Mouse (Mus musculus): Measurements from ENCODE around the gene Gm28230.

Gm28230 gene

DNA sequence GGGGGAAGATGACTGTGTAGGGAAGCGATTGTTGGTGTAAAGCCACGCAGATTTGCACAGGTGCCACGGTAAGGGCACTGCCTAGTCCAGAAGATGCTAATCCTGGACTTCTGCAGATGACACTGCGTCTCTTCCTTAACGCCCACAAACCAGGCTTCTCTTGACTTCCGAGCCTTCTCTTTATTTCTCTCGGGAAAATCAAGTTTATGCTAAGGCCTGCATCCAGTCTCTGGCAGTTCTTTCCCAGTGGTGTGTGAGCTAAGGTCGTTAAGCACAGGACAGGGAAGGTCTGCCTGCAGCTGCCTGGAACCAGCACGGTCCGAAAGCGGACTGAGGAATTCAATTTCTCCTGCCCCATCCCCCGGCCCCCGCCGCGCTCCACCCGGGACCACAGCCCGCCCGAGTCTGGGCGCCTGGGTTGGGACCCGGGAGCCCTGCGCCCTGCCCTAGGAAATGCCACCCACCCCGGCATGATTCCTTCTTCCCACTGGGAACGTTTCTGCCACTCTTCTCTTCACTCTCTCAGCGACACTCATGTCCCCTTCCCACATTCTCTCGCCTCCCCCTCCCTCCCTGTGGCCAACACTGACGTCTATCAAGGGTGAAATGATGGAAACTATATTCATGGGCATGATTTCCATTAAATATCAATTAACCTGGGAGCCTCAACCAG, 22.7 kb upstream of the Gm28230 start:
- no peak for DNase-seq (ENCODE audit: low read depth, low spot score)

DNA sequence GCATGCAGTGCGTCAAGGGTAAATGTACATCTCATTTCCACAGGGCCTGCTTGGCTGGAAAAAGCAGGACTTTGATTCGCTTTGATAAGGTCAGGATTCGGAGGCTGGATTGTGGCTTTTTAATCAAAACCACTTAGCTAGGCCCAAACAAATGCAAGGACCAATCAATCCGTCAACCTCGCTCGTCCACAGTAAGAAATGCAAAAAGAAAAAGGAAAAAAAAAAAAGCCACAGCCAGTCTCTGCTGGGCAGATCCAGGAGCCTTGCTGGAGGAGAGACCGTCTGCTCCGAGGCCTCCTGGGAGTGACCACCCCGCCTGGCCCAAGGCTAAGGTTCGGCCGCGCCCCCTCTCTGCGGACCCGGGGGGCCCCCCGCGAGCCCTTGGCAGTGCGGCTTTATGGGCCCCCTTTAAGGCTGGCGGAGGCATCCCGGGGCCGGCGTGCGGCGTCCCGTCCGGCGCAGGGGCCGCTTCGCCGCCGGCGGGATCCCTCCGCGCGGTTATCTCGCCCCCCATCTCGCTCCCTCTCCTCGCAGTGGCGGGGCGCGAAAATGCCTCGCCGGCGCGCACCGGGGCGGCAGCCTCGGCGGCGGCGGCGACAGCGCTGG, 22.0 kb upstream of the Gm28230 start, which contains the start of gene Hoxd8:
Hoxd8 (plus strand) TSS at position 223 of the 606 bp plus-strand sequence.
- no peak for DNase-seq (ENCODE audit: low read depth, low spot score)

DNA sequence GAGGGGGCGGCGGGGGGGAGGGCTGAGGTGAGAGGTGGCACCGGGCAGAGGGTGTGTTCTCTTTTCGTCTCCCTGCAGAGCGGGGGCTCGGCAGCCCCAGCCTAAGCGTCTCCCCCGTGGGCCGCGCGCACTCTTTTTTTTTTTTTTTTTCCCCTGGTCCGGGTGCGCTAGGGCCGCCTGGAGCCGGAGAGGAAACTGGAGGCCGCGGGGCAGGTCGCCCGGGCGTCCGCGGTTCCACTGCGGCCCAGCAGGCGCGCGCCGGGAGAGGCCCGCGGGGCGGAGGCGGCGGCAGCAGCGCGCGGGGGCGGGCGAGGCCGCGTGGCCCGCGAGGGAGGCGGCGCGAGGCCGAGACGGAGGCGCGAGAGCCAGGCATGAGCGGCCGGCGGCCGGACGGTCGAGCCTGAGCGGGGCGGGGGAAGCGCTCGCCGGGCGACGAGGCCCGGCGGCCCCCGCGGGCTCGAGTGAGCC, 21.5 kb upstream of the Gm28230 start:
- no peak for DNase-seq (ENCODE audit: low read depth, low spot score)

DNA sequence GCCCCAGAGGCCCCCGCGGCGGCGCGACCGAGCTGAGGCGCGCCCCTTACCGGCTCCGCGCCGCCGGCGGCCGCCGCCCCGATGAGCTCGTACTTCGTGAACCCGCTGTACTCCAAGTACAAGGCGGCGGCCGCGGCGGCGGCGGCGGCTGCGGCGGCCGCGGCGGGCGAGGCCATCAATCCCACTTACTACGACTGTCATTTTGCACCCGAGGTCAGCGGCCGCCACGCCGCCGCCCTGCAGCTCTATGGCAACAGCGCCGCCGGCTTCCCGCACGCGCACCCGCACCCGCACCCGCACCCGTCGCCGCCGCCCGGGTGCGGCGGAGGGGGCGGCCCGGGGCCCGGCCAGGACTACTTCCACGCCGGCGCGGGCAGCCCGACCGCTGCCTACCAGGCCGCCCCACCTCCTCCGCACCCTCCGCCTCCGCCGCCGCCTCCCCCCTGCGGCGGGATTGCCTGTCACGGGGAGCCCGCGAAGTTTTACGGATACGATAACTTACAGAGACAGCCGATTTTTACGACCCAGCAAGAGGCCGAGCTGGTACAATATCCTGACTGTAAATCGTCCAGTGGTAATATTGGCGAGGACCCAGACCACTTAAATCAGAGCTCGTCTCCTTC, 20.9 kb upstream of the Gm28230 start:
- peak; percentile 27 for DNase-seq (ENCODE audit: low read depth, low spot score)

DNA sequence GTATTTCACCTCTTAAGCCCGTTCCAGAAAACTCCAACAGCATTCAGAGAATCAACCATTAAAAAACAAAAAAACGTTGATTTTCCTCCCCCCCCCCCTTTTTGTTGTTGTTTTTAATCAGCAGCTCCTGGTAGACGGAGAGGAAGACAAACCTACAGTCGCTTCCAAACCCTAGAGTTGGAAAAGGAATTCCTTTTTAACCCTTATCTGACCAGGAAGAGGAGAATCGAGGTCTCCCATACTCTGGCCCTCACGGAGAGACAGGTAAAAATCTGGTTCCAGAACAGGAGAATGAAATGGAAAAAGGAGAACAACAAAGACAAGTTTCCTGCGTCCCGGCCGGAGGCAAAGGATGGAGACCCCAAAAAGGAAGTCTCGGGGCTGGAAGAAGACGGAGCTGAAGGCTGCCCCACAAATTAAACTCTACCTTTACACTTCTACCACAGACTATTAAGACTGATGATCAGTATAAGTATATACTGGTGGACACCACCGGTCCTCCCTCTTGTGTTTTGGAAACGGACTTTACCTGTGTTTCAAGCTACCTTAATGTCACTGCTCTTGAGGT, 20.1 kb upstream of the Gm28230 start:
- no peak for DNase-seq (ENCODE audit: low read depth, low spot score)

DNA sequence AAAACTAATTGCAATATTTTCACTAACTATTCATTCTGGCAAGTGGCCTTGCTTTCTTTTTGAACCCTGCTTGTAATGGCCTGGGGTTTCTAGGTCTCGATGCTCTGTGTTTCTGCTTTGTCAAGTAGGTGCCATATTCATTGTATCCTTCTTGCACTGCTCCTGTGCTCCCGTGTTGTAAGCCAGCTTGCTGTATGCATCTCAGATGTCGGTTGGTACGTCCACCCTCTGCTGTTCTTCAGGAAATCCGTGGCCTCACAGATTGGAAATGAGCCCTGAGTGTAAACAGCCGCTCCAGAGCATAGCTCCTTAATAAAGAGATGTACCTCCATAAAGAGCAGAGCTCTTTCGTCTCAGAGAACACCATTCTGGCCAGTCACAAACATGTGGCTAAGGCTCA, 18.9 kb upstream of the Gm28230 start:
- DNase-seq (ENCODE audit: low read depth, low spot score) = no peak

DNA sequence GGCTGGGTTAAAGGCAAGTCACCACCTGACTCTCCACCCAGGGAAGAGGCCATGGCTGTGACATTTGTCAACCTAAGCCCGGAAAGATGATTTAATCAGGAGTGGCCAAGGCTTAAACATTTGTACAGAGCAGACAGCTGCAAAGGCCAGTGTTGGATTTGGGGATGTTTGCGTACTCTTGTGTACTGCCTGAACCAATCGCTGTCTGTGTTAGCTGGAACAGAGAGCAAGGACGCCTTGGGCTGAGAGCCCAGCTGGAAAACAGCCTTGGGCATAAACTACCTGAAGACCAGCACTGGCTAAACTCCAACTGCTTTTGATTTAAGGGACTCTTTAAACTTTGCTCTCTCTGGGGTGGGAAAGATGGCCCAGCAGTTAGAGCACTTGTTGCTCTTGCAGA, 17.9 kb upstream of the Gm28230 start:
- no peak for DNase-seq (ENCODE audit: low read depth, low spot score)

DNA sequence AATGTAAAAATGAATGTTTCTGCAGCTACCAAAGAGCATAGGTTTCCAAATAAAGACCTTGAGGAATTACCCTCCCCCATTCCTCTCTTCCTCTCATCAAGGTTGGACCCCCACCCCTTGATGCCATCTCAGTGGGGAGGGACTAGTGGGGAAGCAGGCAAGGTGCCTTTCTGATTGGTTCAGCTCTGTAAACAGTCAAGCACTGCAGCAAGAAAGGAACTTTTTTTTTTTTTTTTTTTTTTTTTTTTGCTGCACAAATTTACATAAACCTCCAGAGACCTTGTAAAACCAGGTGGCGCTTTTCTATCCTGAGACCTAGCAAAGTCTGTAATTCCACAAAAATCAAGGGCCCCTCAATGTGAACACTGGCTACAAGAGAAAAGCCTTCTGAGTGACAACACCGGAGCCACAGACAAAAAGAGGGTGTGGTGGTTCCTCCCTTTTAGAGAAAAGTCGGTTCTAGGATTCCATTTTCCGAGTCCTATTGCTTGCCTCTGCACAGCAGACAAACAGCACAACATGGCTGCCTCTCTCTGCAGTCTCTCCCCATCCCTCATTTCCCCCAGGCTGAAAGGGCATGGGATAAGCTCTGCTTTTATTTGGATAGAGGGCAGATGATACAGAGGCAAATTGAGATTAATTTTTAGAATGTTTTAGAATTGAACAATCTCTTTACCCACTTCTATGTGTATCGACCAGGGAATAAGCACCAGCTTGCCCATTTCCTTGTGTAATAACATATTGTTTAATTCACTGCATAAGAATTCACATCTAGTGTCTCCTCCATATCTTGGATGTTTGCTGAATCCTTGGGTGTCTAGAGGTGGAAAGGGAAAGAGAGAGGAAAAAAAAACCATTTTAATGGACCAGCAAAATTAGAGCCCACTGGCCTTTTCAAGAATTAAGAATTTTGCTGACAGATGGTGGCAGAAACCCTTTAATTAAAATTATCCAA, 16.8 kb upstream of the Gm28230 start:
- DNase-seq (ENCODE audit: low read depth, low spot score) = no peak

DNA sequence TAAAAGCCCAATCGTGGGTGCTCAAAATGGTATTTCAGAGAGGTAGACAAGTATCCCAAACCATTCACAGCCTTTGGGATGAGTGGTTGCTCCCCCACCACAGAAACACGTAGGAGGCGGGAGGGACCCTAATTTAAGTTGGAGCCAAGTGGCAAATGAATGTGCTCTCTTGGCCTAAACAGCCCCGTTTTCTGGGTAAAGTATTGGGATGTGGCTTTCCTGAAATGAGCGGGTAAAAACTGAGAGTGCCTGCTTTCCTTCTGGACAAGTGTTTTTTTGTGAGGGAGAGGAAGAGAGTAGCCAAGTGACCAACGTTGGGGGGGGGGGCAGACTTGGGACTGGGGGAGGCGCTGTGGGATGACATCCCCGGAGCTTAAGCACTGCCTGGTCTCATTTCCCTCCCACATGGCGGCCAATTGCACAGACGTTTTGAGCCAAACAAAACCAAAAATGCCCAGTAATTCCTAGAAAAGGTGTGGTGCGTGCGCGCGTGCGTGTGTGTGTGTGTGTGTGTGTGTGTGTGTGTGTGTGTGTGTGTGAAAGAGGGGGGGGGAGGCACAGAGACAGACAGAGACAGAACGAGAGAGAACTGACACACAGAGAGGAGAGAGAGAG, 15.5 kb upstream of the Gm28230 start:
- no peak for DNase-seq (ENCODE audit: low read depth, low spot score)

DNA sequence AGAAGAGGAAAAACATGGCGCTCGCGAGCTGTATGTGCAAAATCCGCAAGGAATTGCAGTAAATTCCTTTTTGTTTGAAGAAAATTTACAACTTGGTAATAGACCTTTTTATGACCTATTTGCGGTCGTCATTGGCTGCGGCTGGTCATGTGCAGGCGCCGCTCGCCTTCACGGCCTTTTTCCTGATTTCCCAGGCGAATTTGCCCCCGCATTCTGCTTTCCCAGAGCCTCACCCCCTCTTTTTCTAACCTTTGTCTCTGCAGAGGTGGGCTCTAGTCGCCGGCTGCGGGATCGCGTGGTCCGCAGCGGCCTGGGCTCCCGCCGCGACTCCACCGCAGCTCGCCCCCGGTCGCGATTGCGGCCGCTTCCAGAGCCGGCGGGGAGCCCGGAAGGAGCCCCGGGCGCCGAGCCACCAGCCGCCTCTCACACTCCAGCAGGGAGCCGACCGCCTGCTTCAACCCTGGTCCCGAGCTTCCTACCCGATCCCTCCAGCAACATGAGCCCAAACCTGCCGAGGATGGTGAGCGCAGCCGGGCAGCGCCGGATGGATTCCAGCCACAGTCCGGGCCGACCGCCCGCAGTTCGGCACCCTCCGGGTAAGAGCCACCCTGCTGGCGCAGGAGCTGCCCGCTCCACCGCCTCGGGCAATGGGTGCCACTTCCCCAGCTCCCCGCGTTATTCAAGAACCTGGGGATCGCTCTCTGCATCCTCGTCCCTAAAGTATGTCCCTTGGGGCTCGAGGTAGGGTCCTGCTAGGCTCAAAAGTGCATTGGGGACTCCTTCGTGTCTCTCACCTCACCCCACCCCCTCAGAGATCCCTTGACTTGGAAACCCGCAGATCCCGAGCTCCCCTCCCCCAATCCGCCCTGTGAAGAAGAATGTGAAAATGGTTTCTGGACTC, 14.6 kb upstream of the Gm28230 start, which contains the start of the genes Hoxd3 and Hoxd4:
Hoxd3 (plus strand) TSS at position 207 of the 901 bp plus-strand sequence.
Hoxd4 (plus strand) TSS at position 209 of the 901 bp plus-strand sequence.
- no peak for DNase-seq (ENCODE audit: low read depth, low spot score)

DNA sequence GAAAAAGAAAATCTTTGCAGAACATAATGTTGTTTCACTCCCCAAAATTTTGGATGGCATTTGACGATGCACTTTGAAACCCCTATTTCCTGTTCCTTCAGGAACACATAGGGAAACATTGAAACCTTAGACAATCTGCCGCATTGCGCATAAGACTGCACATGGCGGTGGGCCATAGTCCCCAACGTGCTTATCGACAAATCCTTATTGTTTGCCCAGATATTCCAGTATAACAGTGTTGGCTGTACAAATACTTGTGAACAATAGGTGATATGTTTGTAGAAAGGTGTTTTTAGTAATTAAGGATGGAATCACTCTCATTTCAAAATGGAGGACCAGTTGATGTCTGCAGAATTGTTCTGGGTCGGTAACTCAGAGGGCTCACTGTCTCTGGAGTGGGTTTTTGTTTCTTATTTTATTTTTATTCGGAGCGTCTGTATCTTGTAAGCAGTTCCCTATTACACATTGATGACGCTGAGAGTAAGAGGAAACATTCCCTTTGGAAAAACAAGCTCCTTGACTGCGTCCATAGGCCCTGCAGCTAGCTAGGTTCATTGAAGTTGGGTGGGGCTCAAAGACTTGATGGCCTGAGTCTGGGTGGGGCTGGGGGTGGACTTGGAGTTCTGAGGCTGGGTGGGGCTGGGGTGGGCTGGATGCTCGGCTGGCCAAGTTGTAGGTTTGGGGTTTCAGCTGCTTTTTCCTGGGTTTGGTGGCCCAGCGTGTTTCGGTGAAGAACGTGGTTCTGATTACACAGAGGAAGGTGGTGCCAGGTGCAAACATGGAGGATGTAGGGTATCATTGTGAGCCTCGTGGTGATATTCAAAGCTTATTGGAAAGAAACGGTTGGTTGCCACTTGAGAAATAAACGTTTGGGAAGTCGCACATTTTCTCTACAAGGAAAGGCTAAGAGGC, 13.0 kb upstream of the Gm28230 start:
- DNase-seq (ENCODE audit: low read depth, low spot score) = no peak

DNA sequence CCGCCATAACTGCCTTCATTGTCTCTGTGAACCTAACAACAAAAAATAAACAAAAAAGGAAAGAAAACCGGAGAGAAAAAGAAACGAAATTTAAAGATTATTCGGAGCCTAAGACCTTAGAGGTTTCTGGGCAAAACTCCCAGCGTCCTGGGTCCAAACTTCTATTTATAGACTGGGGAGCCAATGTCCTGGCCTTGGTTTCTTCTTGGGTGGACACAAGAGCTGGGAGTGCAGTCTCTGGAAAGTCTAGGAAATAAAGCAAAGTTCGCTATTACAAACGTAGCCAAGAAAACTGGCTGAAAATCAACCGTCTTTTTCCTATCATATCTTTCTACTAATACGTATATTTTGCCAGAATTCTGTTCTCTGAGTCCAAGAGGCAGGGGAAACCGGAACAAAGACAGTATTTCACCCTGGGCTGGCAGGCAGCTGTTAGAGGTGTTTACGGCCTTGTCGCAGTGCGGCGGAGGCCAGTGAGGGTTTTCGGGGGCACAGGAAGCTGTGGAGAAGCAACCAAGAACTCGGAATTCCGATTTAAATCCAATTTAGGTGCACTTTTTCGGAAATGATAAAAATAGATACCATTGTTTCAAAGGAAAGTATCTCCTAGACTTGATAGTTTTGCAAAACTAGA, 12.3 kb upstream of the Gm28230 start:
- DNase-seq (ENCODE audit: low read depth, low spot score) = no peak

DNA sequence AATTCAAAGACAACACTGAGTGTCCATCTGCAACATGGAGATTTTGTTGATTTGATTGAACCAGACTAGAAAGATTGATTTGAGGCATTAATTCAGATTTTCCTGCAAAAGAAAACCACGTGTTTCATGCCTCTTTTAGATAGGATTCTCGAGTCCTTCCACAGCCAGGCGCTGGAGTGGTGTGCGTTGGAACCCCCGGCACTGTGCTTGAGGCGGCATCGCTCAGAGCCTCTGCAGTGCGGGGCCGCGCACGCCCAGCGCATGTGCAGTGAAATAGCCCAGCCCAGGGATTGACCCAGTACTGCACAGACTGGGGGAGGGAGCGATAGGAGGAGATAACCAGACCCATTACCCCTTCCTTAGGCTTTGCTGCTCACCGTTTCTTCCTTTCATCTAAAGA, 11.6 kb upstream of the Gm28230 start:
- DNase-seq (ENCODE audit: low read depth, low spot score) = no peak

DNA sequence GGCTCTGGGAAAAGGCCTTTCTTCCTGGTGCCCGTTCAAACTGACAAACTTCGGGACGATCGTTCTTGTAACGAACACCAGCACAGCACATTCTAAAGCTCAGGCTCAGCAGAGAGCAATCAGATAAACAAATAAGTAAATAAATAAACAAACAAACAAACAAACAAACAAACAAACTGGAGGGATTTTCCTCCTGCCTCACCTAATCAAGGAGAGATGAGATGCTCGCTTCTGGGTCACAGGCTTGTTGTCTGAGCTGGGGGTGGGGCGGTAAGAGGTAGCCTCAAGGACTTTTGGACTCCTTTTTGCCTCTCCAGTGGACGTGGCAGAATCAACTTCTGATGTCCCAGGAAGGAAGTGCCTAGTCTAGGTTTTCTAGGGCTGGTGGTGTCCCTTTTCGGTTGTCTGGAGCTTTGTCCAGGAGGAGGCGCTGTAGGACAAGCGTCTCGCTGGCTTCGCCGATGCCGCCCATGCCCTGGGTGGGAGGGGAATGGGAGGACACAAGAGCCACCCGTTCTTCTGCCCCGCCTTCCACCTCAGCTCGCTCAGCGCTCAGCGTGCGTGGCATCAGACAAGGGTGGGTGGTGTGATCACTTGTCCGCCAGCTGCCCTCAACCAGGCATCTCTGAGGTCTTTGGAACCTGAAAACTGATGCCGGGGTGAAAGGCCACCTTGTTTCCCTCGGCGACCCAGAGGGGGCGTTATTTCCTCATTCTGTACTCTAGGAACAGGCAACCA, 10.9 kb upstream of the Gm28230 start:
- peak; percentile 71 for DNase-seq (ENCODE audit: low read depth, low spot score)

DNA sequence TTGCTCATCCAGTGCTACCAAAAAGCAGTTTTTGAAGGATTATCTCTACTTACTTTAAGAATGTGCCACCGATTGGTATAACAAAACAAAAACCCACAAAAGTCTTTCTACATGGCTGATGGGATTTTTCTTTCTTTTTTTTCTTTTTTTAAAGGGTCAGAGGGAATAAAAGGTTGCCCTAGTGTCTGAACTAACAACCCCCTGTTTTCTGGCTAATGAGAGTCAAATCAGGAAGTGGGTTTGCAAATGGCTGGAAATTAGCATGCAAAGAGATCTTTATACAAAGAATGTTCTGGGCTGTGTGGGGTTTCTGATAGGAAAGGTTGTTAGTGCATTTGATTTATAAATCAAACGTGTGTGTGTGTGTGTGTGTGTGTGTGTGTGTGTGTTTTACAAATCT, 6.1 kb upstream of the Gm28230 start:
- no peak for DNase-seq (ENCODE audit: low read depth, low spot score)

DNA sequence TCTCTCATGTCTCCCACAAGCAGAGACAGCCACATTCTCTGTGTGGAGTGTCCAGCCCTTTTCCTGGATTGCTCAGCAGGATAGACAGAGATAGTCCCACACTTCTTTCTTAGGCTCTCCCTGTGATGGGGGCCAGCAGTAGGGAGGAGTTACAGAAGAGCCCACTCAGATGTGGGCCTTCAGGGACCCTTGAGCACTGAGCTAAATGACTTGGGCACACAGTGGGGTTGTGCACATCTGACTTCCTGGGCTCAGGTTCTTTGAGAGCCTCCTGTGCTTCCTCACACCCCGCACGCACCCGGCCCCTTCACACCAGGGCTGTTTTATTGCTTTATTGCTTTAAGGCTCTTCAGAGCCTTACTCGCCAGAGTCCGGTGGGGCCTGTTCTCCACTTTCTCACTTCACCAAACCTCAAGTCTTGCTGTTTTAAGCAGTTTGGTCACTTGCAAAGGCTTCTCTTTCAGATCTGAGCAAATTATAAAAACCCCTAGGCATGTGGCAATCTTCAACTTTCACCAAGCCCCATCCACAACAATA, 5.5 kb upstream of the Gm28230 start:
- no peak for DNase-seq (ENCODE audit: low read depth, low spot score)

DNA sequence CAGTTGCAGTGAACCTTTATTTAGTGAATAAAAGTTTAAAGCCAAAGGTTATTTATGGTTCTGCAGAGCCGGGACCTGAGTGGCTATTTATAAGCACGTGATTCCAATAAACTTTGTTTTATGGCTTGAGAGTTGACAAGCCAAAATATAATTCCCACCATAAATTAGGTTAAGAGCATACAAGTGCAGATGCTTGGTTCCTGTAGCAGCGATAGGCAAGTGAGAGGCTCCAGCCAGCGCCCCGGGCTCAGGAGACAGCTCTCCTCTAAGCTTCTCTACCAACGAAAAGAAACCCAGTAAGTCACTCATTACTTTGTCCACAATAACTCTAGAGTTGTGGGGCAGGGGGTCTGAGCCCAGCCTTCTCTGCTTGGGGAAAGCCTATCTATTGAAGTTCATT, 4.6 kb upstream of the Gm28230 start:
- no peak for DNase-seq (ENCODE audit: low read depth, low spot score)

All from CD4-positive helper T cell, adult 2 months (primary cell).